Mouse (Mus musculus): ENCODE data around the gene Spdef. TPM values are rescaled to one million over a fixed set of nuclear protein-coding genes. Genes with fewer than 3 reads are reported as not detected.

Spdef gene
- polyA plus RNA-seq (2015; fragmentation: Nextera tagmentation; extraction: Ambion mirVana): 2.3 TPM in 2 replicates

DNA sequence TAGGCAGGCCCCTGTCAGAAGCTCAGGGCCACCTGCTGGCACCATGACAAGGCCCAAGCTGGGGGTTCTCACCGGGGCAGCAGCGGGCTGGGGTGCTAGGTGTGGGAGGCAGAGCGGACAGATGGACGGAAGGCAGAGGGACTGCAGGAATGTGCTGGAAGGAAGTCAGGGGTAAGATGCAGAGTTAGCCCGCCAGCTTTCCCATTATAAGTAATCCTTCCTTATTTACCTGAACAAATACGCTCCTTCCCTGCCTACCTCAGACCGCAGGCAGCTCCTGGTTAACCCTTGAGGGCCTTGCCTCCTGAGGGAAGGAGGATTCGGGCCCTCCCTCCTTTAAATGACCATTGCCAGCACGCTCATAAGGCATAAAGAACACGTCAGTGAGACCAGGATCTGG is at the start of gene Spdef:
Gene Spdef, minus strand, starts transcription at position 186 of the 400 bp plus-strand sequence.

Other genes starting within 250 kb of the Spdef start
- gene Grm4, start 207.6 kb downstream of the Spdef start, polyA plus RNA-seq (2015; fragmentation: Nextera tagmentation; extraction: Ambion mirVana): 14.1 and 17.1 TPM in 2 replicates
- 125 and 151 TPM in 2 replicates for gene Hmga1, start 172.5 kb downstream of the Spdef start, polyA plus RNA-seq (2015; fragmentation: Nextera tagmentation; extraction: Ambion mirVana)
- gene AI413582, start 163.2 kb downstream of the Spdef start, polyA plus RNA-seq (2015; fragmentation: Nextera tagmentation; extraction: Ambion mirVana): 117 and 121 TPM in 2 replicates
- gene Nudt3, start 105.5 kb downstream of the Spdef start, polyA plus RNA-seq (2015; fragmentation: Nextera tagmentation; extraction: Ambion mirVana): 226 and 248 TPM in 2 replicates
- gene RPS10-NUDT3, start 93.7 kb downstream of the Spdef start, polyA plus RNA-seq (2015; fragmentation: Nextera tagmentation; extraction: Ambion mirVana): not detected in 2 replicates
- gene Rps10, start 92.3 kb downstream of the Spdef start, polyA plus RNA-seq (2015; fragmentation: Nextera tagmentation; extraction: Ambion mirVana): 491 and 583 TPM in 2 replicates
- gene Pacsin1, start 73.4 kb downstream of the Spdef start, polyA plus RNA-seq (2015; fragmentation: Nextera tagmentation; extraction: Ambion mirVana): 104 and 105 TPM in 2 replicates
- gene D17Wsu92e, start 91.7 kb upstream of the Spdef start, polyA plus RNA-seq (2015; fragmentation: Nextera tagmentation; extraction: Ambion mirVana): 10.4 and 11.9 TPM in 2 replicates
- gene Snrpc, start 109.2 kb upstream of the Spdef start, polyA plus RNA-seq (2015; fragmentation: Nextera tagmentation; extraction: Ambion mirVana): 221 and 227 TPM in 2 replicates
- gene Uhrf1bp1, start 127.5 kb upstream of the Spdef start, polyA plus RNA-seq (2015; fragmentation: Nextera tagmentation; extraction: Ambion mirVana): 4.3 and 5.7 TPM in 2 replicates
- gene Anks1, start 180.4 kb upstream of the Spdef start, polyA plus RNA-seq (2015; fragmentation: Nextera tagmentation; extraction: Ambion mirVana): 29.2 and 37.0 TPM in 2 replicates
- 45.6 and 47.3 TPM in 2 replicates for gene Taf11, start 180.9 kb upstream of the Spdef start, polyA plus RNA-seq (2015; fragmentation: Nextera tagmentation; extraction: Ambion mirVana)